Mouse (Mus musculus) CH12.LX (cell line): ENCODE results near the gene Syne4.

Experiments
- BHLHE40 ChIP-seq: IDR thresholded peaks from 2 replicates; pipeline ENCODE4 v1.6.1; 2011; ENCODE audit warnings: mild to moderate bottlenecking, low read depth, low read length, improper control_type of control experiment
- CHD1 ChIP-seq: IDR thresholded peaks from 2 replicates; pipeline ENCODE4 v1.6.1; 2012; ENCODE audit warnings: low read depth, low read length, improper control_type of control experiment, inconsistent platforms
- CTCF ChIP-seq, 2 experiments: IDR thresholded peaks in 1 of 2; conservative IDR thresholded peaks in 1 of 2; 2 replicates each; pipeline ENCODE4 v1.5.1; 2011 to 2012; ENCODE audit warnings: low read depth in 2 of 2, low read length in 2 of 2, improper control_type of control experiment in 1 of 2, inconsistent platforms in 1 of 2, mild to moderate bottlenecking in 1 of 2, moderate library complexity in 1 of 2
- E2F4 ChIP-seq: IDR thresholded peaks from 2 replicates; pipeline ENCODE4 v1.6.1; 2011; ENCODE audit warnings: low read depth, low read length, improper control_type of control experiment; ENCODE audit not compliant: insufficient replicate concordance
- ELF1 ChIP-seq: IDR thresholded peaks from 2 replicates; pipeline ENCODE4 v1.6.1; 2014; ENCODE audit warnings: low read depth, mild to moderate bottlenecking, inconsistent platforms, low read length, improper control_type of control experiment
- JUND ChIP-seq: conservative IDR thresholded peaks from 2 replicates; pipeline ENCODE4 v1.6.1; 2011; ENCODE audit warnings: low read depth, low read length, improper control_type of control experiment
- KAT2A ChIP-seq: IDR thresholded peaks from 2 replicates; pipeline ENCODE4 v1.6.1; 2012; ENCODE audit warnings: low read length, improper control_type of control experiment, inconsistent platforms; ENCODE audit not compliant: insufficient replicate concordance
- MXI1 ChIP-seq: IDR thresholded peaks from 2 replicates; pipeline ENCODE4 v1.6.1; 2011; ENCODE audit warnings: mild to moderate bottlenecking, low read depth, low read length, improper control_type of control experiment
- MYC ChIP-seq: IDR thresholded peaks from 2 replicates; pipeline ENCODE4 v1.6.1; 2011; ENCODE audit warnings: low read depth, mild to moderate bottlenecking, improper control_type of control experiment, low read length
- POLR2A ChIP-seq: IDR thresholded peaks from 2 replicates; pipeline ENCODE4 v1.6.1; 2011; ENCODE audit warnings: low read depth, mild to moderate bottlenecking, improper control_type of control experiment, low read length
- SMC3 ChIP-seq: IDR thresholded peaks from 2 replicates; pipeline ENCODE4 v1.6.1; 2011; ENCODE audit warnings: low read depth, low read length, improper control_type of control experiment
- USF2 ChIP-seq: conservative IDR thresholded peaks from 2 replicates; pipeline ENCODE4 v1.6.1; 2011; ENCODE audit warnings: low read depth, low read length, improper control_type of control experiment
- ZC3H11A ChIP-seq: IDR thresholded peaks from 2 replicates; pipeline ENCODE4 v1.6.1; 2012; ENCODE audit warnings: low read depth, mild to moderate bottlenecking, inconsistent platforms, low read length, improper control_type of control experiment
- ZMIZ1 ChIP-seq: IDR thresholded peaks from 2 replicates; pipeline ENCODE4 v1.6.1; 2012; ENCODE audit warnings: low read depth, mild to moderate bottlenecking, inconsistent platforms, low read length, improper control_type of control experiment

- TF ChIP-seq CTCF (conservative IDR thresholded peaks at IDR 0.05 in 1 of 2, IDR thresholded peaks at IDR 0.05 in 1 of 2; ENCODE audit: low read depth in 2 of 2, low read length in 2 of 2) (no peak), ELF1 (no peak), USF2 (no peak), POLR2A (no peak), KAT2A (no peak), BHLHE40 (no peak), E2F4 (no peak), CHD1 (no peak), ZMIZ1 (no peak), JUND (no peak), MYC (no peak), SMC3 (no peak), MXI1 (no peak), ZC3H11A (no peak)
These were observed 40.2 kb upstream of the Syne4 start for GRCm38 (mm10) chr7:30274383-30274782.
